Mouse (Mus musculus) right cerebral cortex, postnatal 14 days (tissue): ENCODE measurements around the gene Afm.
A peak's percentile ranks its signal among the peaks of the same experiment; 100 is the strongest.

Source experiments
- DNase-seq: peaks from one replicate; pipeline ENCODE4 v3.0.0; 2022

Gene Afm

GRCm38 (mm10) chr5:90560743-90561142 lies 42.0 kb downstream of the Afm start, which contains the start of gene 5830473C10Rik:
Gene 5830473C10Rik (plus strand): TSS chr5:90561107.
- no peak for DNase-seq

GRCm38 (mm10) chr5:90561721-90562275 lies 43.1 kb downstream of the Afm start:
- DNase-seq, result no peak

GRCm38 (mm10) chr5:90562880-90563279 lies 44.1 kb downstream of the Afm start:
- DNase-seq, result no peak

- no peak for DNase-seq
Measured at GRCm38 (mm10) chr5:90564161-90564560, 45.4 kb downstream of the Afm start.

- no peak for DNase-seq
Measured at GRCm38 (mm10) chr5:90565205-90565604, 46.5 kb downstream of the Afm start.

GRCm38 (mm10) chr5:90567788-90568187 lies 49.1 kb downstream of the Afm start:
- DNase-seq, result no peak

GRCm38 (mm10) chr5:90568338-90568737 lies 49.6 kb downstream of the Afm start:
- DNase-seq, result no peak

- no peak for DNase-seq
Measured at GRCm38 (mm10) chr5:90571216-90571615, 52.5 kb downstream of the Afm start.

- no peak for DNase-seq
Measured at GRCm38 (mm10) chr5:90577751-90578150, 59.0 kb downstream of the Afm start.

GRCm38 (mm10) chr5:90579556-90579955 lies 60.8 kb downstream of the Afm start:
- DNase-seq, result no peak

GRCm38 (mm10) chr5:90582179-90582578 lies 63.4 kb downstream of the Afm start:
- DNase-seq, result no peak

- no peak for DNase-seq
Measured at GRCm38 (mm10) chr5:90584799-90585198, 66.1 kb downstream of the Afm start.

GRCm38 (mm10) chr5:90586511-90586910 lies 67.8 kb downstream of the Afm start:
- DNase-seq, result no peak

GRCm38 (mm10) chr5:90588104-90588503 lies 69.4 kb downstream of the Afm start:
- DNase-seq, result no peak

- DNase-seq, result peak; percentile 70
Measured at GRCm38 (mm10) chr5:90588708-90589595, 70.2 kb downstream of the Afm start.

- no peak for DNase-seq
Measured at GRCm38 (mm10) chr5:90590676-90591075, 71.9 kb downstream of the Afm start.

- DNase-seq, result no peak
Measured at GRCm38 (mm10) chr5:90591936-90592335, 73.2 kb downstream of the Afm start.

GRCm38 (mm10) chr5:90594945-90595344 lies 76.2 kb downstream of the Afm start:
- DNase-seq, result no peak

- DNase-seq, result no peak
Measured at GRCm38 (mm10) chr5:90596155-90596554, 77.4 kb downstream of the Afm start.

- DNase-seq, result peak; percentile 56
Measured at GRCm38 (mm10) chr5:90601469-90601868, 82.7 kb downstream of the Afm start.
